Mouse (Mus musculus) brain, embryonic 14.5 days (tissue): Measurements from ENCODE around the gene Cenpm.

Experiments used
- CTCF ChIP-seq: fragments of 200-500 bp; IDR thresholded peaks from 2 replicates; pipeline ENCODE4 v1.5.1; 2012; ENCODE audit warnings: inconsistent platforms, mild to moderate bottlenecking, moderate library complexity, borderline replicate concordance; ENCODE audit not compliant: insufficient read depth, insufficient read length; ENCODE audit errors: extremely low read depth
- POLR2A ChIP-seq: fragments of 200-500 bp; IDR thresholded peaks from 2 replicates; pipeline ENCODE4 v1.6.1; 2012; ENCODE audit warnings: mild to moderate bottlenecking, inconsistent platforms, borderline replicate concordance; ENCODE audit not compliant: poor library complexity, insufficient read depth, insufficient read length, severe bottlenecking; ENCODE audit errors: extremely low read depth

DNA sequence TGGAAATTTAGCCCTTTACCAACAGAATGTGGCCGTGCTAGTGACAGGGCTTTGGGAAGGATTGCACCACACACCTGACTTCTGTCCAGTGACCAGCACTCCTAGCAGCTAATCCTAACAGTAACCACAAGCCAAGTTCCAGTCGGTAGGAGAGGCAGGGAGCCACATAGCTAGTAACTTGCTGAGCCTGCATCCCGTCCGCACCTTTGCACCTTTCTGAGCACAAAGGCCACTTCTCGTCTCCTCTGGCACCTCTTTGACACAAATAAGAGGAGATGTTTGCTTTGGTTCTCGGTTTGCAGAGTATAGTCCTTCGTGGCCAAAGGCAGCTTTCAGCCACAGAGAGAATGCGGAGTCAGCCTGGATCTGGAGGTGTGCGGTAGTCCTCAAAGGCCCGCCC lies 59.9 kb downstream of the Cenpm start:
- TF ChIP-seq CTCF = no peak
- TF ChIP-seq POLR2A = no peak
